Mouse (Mus musculus) limb, embryonic 13.5 days (tissue): ENCODE measurements around the gene Zfp874b. TPM values are rescaled to one million over a fixed set of nuclear protein-coding genes. Genes with fewer than 3 reads are reported as not detected.
"Not testable (repeated sequence)": the region's sequence is repeated elsewhere in the genome, so short reads cannot be mapped to it uniquely, and the experiment has no call there.

Experiments used
- ATAC-seq: fragments of 200-750 bp; cut with Nextera tagmentation; 2 replicates; pipeline ENCODE4 v1.8.0; 2017; ENCODE audit warnings: low read depth, moderate number of reproducible peaks, moderate TSS enrichment; ENCODE audit not compliant: low FRiP score
- H3K27ac ChIP-seq: fragments of 300-500 bp; sonication (generic); 2 replicates; pipeline ENCODE4 v1.5.1; 2015; ENCODE audit warnings: inconsistent platforms, mild to moderate bottlenecking, moderate library complexity
- H3K27me3 ChIP-seq: fragments of 300-500 bp; sonication (generic); 2 replicates; pipeline ENCODE4 v1.6.1; 2015; ENCODE audit warnings: mild to moderate bottlenecking, inconsistent platforms
- H3K36me3 ChIP-seq: fragments of 300-500 bp; sonication (generic); 2 replicates; pipeline ENCODE4 v1.6.1; 2015; ENCODE audit warnings: inconsistent platforms, mild to moderate bottlenecking, moderate library complexity
- H3K4me1 ChIP-seq: fragments of 300-500 bp; sonication (generic); 2 replicates; pipeline ENCODE4 v1.6.1; 2015; ENCODE audit warnings: inconsistent platforms
- H3K4me2 ChIP-seq: fragments of 300-500 bp; sonication (generic); replicated peaks from 2 replicates; pipeline ENCODE4 v1.6.1; 2015; ENCODE audit warnings: inconsistent platforms, mild to moderate bottlenecking, moderate library complexity
- H3K4me3 ChIP-seq: fragments of 300-500 bp; sonication (generic); 2 replicates; pipeline ENCODE4 v1.5.1; 2015; ENCODE audit warnings: moderate library complexity, mild to moderate bottlenecking, inconsistent platforms
- H3K9ac ChIP-seq: fragments of 300-500 bp; sonication (generic); 2 replicates; pipeline ENCODE4 v1.6.1; 2015; ENCODE audit warnings: mild to moderate bottlenecking, inconsistent platforms
- H3K9me3 ChIP-seq: fragments of 300-500 bp; sonication (generic); 2 replicates; pipeline ENCODE4 v1.6.1; 2016; ENCODE audit warnings: inconsistent platforms
- WGBS: fragments of 180-500 bp; shearing (Covaris S2); methylation state at CpG from one replicate; pipeline ENCODE4 v1.1.7; 2015; 5-methylcytosine and 5-hydroxymethylcytosine counted together
- polyA plus RNA-seq: library from polyadenylated mRNA; unstranded; fragments of >200 nt; fragmentation: Nextera tagmentation; extraction: Ambion mirVana; gene quantifications from 2 replicates; pipeline ENCODE4 v1.2.1, GENCODE M21; 2015

Zfp874b gene
- polyA plus RNA-seq, 1 experiment from 2014 or later = 3.8 TPM

- peak within 1 kb of the TSS; percentile 62 for H3K4me3 ChIP-seq
- H3K9ac ChIP-seq = peak within 1 kb of the TSS; percentile 71
- peaks cover 8% of the 10 kb centered on the region; the same call in 1 of the 2 replicates for H3K4me1 ChIP-seq
- 1% methylated on average over 20 of the region's 20 CpGs for WGBS
- ATAC-seq = peak; percentile 98
- peak within 1 kb of the TSS; percentile 68 for H3K4me2 ChIP-seq
- H3K36me3 ChIP-seq = peaks cover 17% of the 10 kb centered on the region
- H3K9me3 ChIP-seq = no peaks in the 10 kb centered on the region
- H3K27me3 ChIP-seq = no peaks in the 10 kb centered on the region
- H3K27ac ChIP-seq = peak within 1 kb of the TSS; percentile 22; the same call in 1 of the 2 replicates
These were observed 32.7 kb downstream of the Zfp874b start, which contains the start of gene Zfp874a for GRCm38 (mm10) chr13:67451172-67452020. Gene Zfp874a (minus strand): TSS chr13:67451624.

- not testable (repeated sequence) for H3K4me2 ChIP-seq, H3K4me1 ChIP-seq, H3K27ac ChIP-seq, H3K9me3 ChIP-seq, H3K27me3 ChIP-seq, ATAC-seq, H3K4me3 ChIP-seq, H3K9ac ChIP-seq
- H3K36me3 ChIP-seq = peaks cover 24% of the 10 kb centered on the region
- WGBS = 89% methylated on average over 1 of the region's 3 CpGs
These were observed 47.0 kb downstream of the Zfp874b start for GRCm38 (mm10) chr13:67437095-67437494.

- 79% methylated on average over 3 of the region's 3 CpGs for WGBS
- Histone ChIP-seq H3K27ac (no peak overlapping the region), H3K9me3 (no peaks in the 10 kb centered on the region; the same call in 1 of the 2 replicates)
These were observed 55.9 kb downstream of the Zfp874b start for GRCm38 (mm10) chr13:67428116-67428515.

GRCm38 (mm10) chr13:67425699-67426098 is 58.4 kb downstream of the Zfp874b start:
- not testable (repeated sequence) for H3K27me3 ChIP-seq, H3K27ac ChIP-seq, H3K36me3 ChIP-seq, ATAC-seq, H3K9me3 ChIP-seq, H3K4me3 ChIP-seq, H3K4me1 ChIP-seq, H3K9ac ChIP-seq, H3K4me2 ChIP-seq

More at GRCm38 (mm10) chr13:67428116-67428515, 55.9 kb downstream of the Zfp874b start:
- H3K27me3 ChIP-seq = no peaks in the 10 kb centered on the region
- H3K4me1 ChIP-seq = no peaks in the 10 kb centered on the region
- ATAC-seq = no peak
- H3K9ac ChIP-seq = no peak overlapping the region
- no peak overlapping the region for H3K4me3 ChIP-seq
- no peaks in the 10 kb centered on the region for H3K36me3 ChIP-seq
- no peak overlapping the region for H3K4me2 ChIP-seq

- not testable (repeated sequence) for ATAC-seq
- WGBS = 88% methylated on average over 2 of the region's 2 CpGs
These were observed 61.5 kb downstream of the Zfp874b start for GRCm38 (mm10) chr13:67422532-67422931.

More at GRCm38 (mm10) chr13:67422532-67422931, 61.5 kb downstream of the Zfp874b start:
- not testable (repeated sequence) for H3K4me1 ChIP-seq, H3K9me3 ChIP-seq, H3K4me3 ChIP-seq, H3K4me2 ChIP-seq, H3K27me3 ChIP-seq, H3K9ac ChIP-seq, H3K27ac ChIP-seq, H3K36me3 ChIP-seq

Other genes with a start within 250 kb of the Zfp874b start
- 2.0 and 2.3 TPM in 2 replicates for gene Zfp458, start 205.8 kb downstream of the Zfp874b start, polyA plus RNA-seq
- 0.51 and 0.66 TPM in 2 replicates for gene Zfp457, start 177.8 kb downstream of the Zfp874b start, polyA plus RNA-seq
- gene Zfp595, start 151.7 kb downstream of the Zfp874b start, polyA plus RNA-seq = 2.4 and 2.5 TPM in 2 replicates
- gene Gm28044, start 123.7 kb downstream of the Zfp874b start, polyA plus RNA-seq = not detected in 2 replicates
- gene Zfp953, start 123.7 kb downstream of the Zfp874b start, polyA plus RNA-seq = 0.69 and 1.2 TPM in 2 replicates
- gene Gm28041, start 108.5 kb downstream of the Zfp874b start, polyA plus RNA-seq = 0.32 and 0.36 TPM in 2 replicates
- 1.6 and 1.7 TPM in 2 replicates for gene Zfp456, start 108.4 kb downstream of the Zfp874b start, polyA plus RNA-seq
- 5.6 and 7.9 TPM in 2 replicates for gene Zfp429, start 84.4 kb downstream of the Zfp874b start, polyA plus RNA-seq
- gene Zfp459, start 62.8 kb downstream of the Zfp874b start, polyA plus RNA-seq = 1.7 TPM in 2 replicates
- gene Zfp874a, start 32.6 kb downstream of the Zfp874b start, polyA plus RNA-seq = 11.5 and 11.6 TPM in 2 replicates
- gene Zfp58, start 16.3 kb upstream of the Zfp874b start, polyA plus RNA-seq = 21.4 and 22.1 TPM in 2 replicates
- gene Gm26965, start 41.9 kb upstream of the Zfp874b start, polyA plus RNA-seq = not detected in 2 replicates
- 25.4 and 26.5 TPM in 2 replicates for gene Zfp87, start 41.9 kb upstream of the Zfp874b start, polyA plus RNA-seq
- gene Zfp748, start 69.6 kb upstream of the Zfp874b start, polyA plus RNA-seq = 15.3 and 15.9 TPM in 2 replicates
- 4.5 TPM in 2 replicates for gene Zfp729b, start 125.4 kb upstream of the Zfp874b start, polyA plus RNA-seq
- 0.59 TPM in 1 of 2 replicates, not detected in the other for gene Gm49345, start 153.5 kb upstream of the Zfp874b start, polyA plus RNA-seq
- 3.2 and 3.6 TPM in 2 replicates for gene Zfp729a, start 153.5 kb upstream of the Zfp874b start, polyA plus RNA-seq
- 14.8 and 16.8 TPM in 2 replicates for gene Zfp738, start 202.8 kb upstream of the Zfp874b start, polyA plus RNA-seq
- gene Zfp65, start 244.9 kb upstream of the Zfp874b start, polyA plus RNA-seq = 8.0 and 8.1 TPM in 2 replicates